Mouse (Mus musculus) v-Abl transformed pro-B cells (cell line): ENCODE data around the gene Amz2.

ENCODE experiments used
- in situ Hi-C, 2 experiments: fragments of 400-800 bp; cut with MboI; formaldehyde crosslinking; loops; one replicate each; pipeline ENCODE4 v1.15.1; 2025; ENCODE audit not compliant: unreplicated experiment in 2 of 2

The Amz2 gene

GRCm38 (mm10) chr11:109465068-109465467 is 39.3 kb downstream of the Amz2 start:
- in situ Hi-C loops, result no loop called here

GRCm38 (mm10) chr11:109466987-109467386 is 41.2 kb downstream of the Amz2 start:
- in situ Hi-C loops, result no loop called here

DNA sequence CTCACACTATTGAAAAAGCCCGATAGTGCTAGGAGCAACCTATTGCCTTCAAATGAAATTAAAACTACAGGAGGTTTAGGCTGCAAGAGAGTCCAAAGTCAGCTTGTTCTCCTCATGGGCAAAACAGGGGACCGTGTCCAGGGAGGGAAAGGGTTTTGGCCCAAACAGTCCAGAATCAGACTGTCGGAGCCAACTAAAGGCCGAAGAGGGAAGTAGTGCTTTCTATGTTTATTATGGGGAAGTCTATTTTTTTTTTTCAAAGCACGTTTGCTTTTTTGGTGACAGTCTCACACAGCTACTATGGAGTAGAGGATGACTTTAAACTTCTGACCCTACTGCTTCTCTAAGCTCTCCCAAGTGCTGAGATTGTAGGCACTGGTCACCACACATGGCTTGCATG is 42.4 kb downstream of the Amz2 start:
- in situ Hi-C loops, result no loop called here

DNA sequence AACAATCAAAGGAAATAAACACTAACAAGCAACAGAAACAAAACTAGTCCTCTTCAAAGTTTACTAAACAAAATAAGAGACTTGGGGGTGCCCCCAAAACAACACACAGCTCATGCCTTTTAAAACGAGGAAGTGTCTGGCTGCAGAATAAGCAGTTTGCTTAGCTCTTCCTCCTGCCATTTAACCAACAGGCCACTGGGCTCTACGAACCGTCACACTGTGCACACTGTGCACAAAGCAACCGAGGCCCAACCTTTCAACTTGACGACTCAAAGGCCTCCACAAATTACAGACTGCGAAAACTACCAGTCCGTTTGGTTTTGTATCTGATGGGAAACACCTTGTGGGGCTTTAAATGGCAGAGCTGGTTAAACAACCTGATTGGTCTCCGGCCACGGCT is 44.4 kb downstream of the Amz2 start:
- in situ Hi-C loops, result no loop called here

DNA sequence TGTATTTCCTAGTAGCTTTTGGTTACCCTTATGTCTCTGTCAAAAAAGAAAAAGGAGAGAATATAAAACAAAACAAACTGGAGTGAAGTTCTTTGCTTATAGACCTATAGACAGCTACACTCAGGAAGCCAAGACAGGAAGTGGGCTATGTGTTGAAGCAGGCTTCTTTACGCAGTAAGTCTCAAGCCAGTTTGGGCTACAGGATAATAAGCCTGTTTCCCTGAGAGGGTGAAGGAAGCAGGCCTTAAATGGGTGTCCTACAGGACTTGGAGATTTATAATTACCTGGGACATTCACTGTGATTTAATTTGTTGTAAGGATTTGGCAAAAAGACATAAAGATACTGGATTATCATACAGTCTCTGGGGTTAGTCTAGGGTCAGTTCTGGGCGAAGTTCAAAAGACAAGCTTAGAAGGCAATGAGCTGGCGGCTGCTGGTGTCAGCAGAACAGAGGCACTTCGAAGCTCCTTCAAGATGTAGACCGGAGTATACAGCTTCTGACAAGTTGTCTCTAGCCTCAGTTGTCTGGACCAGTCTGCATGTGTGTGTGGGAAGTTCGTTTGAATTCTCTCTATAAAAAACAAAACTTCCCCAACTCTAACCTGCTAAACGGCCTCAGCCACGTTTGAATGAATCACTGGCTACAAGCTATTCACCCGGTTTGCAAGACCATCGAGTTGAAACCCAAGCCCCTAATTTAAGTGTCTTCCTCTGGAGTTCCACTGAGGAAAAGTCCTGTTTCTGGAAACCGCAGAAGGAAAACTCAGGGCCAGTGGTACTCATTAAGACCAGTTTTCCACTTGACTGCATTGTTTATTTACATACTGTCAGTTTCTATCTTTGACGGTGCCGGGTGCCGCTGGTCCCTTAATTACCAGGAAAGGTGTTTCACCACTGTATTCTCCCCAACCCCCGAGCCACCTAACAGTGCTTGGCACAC is 45.4 kb downstream of the Amz2 start:
- in situ Hi-C loops, result no loop called here

DNA sequence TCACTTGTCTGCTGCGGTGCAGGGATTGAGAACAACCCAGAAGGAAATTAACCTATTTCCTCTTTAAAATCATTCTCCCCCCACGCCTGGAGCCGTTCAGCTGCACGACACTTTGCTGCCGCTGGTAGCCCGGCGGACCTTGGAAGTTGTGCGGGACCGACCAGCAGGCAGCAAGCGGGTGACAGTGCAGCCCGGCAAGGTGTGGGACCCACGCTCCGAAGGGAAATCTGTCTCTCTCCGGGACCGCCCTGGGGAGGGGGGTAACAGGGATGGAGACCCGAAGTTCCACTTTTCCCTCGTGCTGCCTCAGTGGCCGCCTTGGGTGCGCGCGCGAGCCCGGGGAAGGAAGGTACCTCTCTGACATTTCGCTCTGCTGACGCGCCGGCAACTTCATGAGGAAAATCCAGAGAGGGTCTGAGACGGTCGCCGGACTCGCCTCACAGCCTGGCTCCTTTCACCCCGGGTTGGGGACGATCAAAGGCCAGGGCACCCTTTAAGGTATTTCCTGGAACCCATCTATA is 46.5 kb downstream of the Amz2 start:
- in situ Hi-C loops, result no loop called here

- in situ Hi-C loops, result no loop called here
These were observed 47.0 kb downstream of the Amz2 start for GRCm38 (mm10) chr11:109472821-109473170.

DNA sequence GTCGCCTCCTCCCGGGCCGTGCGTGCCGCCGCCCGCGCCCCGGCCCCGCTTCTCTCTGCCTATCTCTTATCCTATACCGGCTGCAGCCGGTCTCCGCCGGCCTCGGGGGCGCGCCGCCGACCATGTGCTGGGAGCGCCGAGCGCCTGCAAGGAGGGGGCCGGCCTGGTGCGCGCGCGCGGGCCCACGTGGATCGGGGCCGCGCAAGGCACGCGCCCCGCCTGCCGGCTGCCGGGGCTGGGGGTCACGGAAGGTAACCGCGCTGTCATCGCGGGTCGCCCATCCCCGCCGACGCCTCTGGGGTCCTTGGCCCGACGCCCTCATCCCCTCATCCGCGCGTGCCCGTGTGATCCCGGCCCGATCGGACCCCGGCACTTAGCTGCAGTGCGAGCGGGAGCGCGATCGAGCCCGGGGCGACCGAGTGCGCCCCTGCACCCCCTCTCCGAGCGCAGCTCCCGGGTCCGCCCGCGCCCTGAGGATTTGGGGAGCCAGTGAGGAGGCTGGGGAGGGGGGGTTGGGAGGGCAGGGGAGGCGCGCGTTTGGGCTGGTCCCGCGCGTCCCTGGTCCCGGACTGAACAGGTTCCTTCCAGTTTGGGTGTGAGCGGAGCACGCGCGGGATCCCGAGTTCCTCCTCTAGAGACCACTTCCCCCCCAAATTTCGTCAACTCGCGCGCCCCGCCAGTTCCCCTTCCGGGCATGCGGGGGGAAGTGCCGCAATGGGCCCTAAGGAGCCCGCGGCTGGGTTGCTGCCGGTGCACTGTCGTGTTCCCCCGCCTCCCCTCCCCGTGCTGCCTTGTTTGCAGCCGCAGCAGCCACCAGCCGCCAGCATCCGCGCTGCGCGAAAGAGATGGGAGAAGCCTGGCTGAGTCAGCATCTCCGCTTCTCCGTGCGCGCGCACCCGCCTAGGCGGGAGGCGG is 47.7 kb downstream of the Amz2 start, which contains the start of the genes Arsg and Slc16a6:
Arsg (plus strand) TSS at position 204 of the 915 bp plus-strand sequence.
Slc16a6 (minus strand) TSS at position 428 of the 915 bp plus-strand sequence.
- in situ Hi-C loops, result no loop called here

DNA sequence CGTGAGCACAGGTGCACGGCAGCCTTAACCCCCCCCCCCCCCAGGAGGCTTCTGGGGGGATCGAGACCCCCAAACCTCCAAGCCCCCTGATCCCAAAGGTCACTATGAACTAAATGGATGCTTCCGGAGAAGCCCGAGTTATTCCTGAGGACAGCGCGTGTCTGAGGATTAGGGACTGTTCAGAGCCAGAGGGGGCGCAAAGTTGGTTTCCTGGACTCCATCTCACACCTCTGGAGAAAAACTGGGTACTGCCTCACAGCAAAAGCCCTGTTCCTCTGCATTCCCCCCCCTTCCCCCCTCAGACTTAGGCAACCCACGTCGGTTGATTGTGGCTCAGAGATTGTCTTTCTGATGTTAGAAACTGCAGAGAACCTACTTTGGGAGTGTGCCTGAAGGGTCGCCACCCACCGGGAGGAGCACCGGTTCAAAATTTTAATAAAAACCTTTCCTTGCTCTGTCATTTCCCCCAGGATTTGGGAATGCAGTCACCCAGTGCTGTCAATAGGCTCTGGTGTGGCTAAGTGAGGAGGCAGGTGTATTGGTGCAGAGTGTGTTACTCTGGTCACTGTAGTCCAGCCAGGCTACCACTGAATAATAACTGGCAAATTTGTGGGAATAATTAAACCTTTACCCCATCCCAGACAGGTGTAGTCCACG is 48.5 kb downstream of the Amz2 start:
- in situ Hi-C loops, result no loop called here

- in situ Hi-C loops, result no loop called here
These were observed 49.1 kb downstream of the Amz2 start for GRCm38 (mm10) chr11:109474836-109475235.

DNA sequence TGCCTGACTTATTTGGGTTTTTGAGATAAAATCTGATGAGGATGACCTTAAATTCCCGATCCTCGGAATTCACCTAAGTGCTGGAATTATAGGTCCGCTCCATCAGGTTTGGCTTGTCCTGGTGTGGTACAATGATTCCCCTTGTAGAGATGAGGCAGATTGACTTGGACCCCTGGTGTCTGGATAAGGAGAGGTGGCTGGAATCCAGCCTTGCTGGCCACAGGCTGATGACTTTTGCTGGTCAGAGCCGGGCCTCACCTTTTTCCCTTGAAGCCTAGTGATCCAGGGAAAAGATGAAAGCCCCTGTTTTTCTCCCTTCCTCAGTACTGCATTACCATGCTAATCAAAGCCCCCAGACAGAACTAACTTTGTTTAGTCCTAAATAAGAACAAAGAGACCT is 50.0 kb downstream of the Amz2 start:
- in situ Hi-C loops, result no loop called here

GRCm38 (mm10) chr11:109476241-109476640 is 50.5 kb downstream of the Amz2 start:
- in situ Hi-C loops, result no loop called here

DNA sequence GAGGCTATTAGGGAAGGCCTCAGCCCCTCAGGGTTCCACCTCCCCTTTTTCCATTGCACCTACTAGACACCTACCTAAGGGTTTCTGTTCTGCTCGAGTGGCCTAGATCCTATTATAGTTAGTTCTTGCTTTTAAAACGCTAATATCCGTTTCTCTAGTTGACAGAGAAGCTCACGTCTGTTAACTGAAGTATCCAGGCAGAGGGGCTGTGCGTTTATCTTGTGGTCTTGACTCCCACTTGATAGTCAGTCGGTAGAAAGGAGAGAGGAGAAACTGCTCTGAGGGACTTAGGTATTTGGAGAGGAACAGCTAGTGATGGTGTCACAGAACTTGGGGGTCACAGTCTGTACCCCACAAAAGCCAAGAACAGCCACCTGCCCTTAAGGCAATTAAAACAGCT is 50.9 kb downstream of the Amz2 start:
- in situ Hi-C loops, result no loop called here

DNA sequence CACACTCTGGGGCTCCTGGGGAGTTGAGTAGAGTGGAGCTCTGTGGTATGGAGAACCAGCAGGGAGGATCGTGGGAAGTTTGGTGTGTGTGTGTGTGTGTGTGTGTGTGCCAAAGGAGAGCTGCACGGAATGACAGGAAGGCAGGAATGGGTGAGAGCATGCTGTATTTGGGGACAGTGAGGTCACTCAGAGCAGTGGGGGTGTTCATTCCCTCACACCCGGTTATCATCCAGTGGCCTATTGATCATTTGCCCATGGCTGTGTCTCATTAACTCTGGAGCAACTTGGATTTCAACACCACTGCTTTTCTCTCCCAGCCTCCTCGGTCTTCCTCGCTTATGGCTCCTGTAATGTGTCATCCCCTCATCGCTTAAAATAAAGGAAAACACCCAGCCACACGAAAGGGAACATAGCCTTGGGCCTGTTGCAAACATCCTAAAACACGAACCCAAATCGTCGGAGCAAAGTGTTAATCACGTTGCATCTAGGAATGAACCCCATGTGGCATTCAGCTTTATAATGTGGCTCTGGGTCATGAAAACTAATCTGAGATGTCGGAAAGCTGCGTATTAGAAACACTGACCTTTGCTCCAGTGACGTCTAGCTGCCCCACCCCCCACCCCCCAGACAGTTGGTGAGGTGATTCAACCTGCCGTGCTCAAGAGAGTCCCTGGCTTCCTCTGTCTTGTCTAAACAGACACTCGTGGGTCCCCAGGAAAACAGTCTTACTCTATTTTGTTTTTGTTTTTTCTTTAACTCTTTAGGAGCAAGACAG is 52.0 kb downstream of the Amz2 start:
- in situ Hi-C loops, result no loop called here

- in situ Hi-C loops, result no loop called here
These were observed 54.0 kb downstream of the Amz2 start for GRCm38 (mm10) chr11:109479575-109480285.

DNA sequence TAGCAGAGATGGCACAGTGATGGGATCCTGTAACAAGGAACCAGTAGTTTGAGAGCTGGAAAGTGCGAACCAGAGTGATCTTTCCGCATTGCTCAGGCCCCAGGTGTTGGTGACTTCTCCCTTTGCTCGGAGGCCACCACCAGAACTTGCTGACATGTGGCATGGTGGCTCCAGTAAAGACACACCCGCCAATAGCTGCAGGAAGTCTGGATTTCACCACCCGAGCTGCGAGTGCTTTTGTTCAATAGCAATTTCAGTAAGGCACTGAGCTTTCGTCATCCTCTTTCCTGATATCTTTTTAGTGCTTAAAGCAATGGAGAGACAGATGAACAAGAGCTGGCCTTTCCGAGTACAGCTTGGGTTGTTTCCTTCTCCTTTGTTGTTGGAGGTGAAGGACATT is 54.7 kb downstream of the Amz2 start:
- in situ Hi-C loops, result no loop called here

DNA sequence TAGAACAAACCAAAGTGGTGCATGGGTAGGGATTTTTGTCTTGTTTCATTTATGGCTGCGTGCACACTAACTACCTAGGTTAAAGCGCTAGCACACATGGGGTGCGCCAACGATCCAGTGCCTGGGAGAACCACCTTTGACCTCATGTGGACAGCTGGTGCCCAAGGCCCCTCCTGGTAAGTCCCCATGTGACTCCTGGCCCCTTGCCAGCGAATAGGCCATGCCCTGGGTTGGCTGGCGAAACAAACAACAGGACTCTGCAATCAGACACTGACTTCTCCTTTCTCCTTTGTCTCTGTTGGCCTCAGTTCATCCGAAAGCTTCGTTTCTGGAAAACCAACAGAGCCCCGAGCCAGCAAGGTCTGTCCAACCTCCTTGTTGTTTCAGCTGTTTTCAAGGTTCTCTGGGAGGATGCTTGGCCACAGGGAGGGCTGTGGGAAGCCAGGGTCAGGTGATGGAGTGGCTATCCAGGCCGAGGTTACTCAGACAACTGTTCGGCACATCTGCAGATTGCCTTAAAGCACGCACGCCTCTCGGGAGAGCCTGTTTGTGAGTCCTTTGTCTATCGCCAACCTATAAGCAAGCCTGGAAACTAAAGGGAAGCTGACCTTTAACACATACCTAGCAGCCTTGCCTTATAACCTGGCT is 59.8 kb downstream of the Amz2 start:
- in situ Hi-C loops, result no loop called here

- in situ Hi-C loops, result no loop called here
These were observed 61.4 kb downstream of the Amz2 start for GRCm38 (mm10) chr11:109487111-109487510.
